Mouse (Mus musculus) spleen, adult 2 months (tissue): ENCODE results near the gene Rbbp8nl.

Experiments
- CTCF ChIP-seq: fragments of 200-500 bp; IDR thresholded peaks from 2 replicates; pipeline ENCODE4 v1.5.1; 2011; ENCODE audit warnings: mild to moderate bottlenecking, inconsistent platforms; ENCODE audit not compliant: insufficient read depth, insufficient read length, insufficient replicate concordance; ENCODE audit errors: extremely low read depth
- POLR2A ChIP-seq: fragments of 200-500 bp; IDR thresholded peaks from 2 replicates; pipeline ENCODE4 v1.6.1; 2011; ENCODE audit warnings: low read depth, low read length, inconsistent platforms

DNA sequence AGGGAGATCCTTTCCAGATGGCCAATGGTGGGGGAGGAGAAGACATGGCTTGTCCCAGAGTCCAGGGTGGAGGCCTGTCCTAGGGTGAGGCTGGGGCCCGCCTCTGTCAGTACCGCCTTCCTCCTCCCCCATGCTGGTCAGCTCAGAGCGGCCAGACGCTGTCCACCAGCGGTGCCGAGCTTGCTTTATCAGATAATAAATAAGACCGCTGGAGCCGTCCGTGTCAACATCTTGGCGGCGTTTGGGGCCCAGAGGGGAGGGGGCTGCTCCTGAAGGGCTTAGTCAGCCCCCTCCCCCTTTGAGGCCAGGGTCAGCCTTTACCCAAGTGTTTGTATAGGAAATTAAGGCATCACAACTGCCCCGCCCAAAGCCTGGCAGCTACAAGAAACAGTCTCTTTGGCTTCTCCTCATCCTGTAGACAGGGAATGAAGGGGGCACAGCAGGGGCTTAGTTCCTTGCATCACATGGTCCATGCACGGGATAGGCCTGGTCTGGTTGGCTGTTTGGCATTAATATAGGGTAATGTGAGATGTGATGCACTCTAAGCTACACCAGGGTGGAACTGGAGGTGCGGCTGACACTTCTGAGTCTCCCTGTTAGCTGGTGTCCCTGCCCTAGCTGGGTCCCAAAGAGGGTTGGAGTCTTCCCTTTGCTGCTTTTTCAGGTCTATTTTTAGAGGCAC, 33.1 kb upstream of the Rbbp8nl start:
- TF ChIP-seq POLR2A: no peak
- no peak for TF ChIP-seq CTCF
